Mouse (Mus musculus) cerebellum, adult 2 months (tissue): ENCODE data around the gene Grb2.

ENCODE experiments used
- CTCF ChIP-seq: fragments of 200-500 bp; IDR thresholded peaks from 2 replicates; pipeline ENCODE4 v1.5.1; 2011; ENCODE audit warnings: low read depth, mild to moderate bottlenecking, control low read depth, low read length, moderate library complexity, borderline replicate concordance; ENCODE audit not compliant: insufficient read depth
- POLR2A ChIP-seq: fragments of 200-500 bp; IDR thresholded peaks from 2 replicates; pipeline ENCODE4 v1.6.1; 2011; ENCODE audit warnings: low read length, control low read depth, borderline replicate concordance; ENCODE audit not compliant: insufficient read depth

GRCm38 (mm10) chr11:115674235-115674865, 34.0 kb downstream of the Grb2 start:
- TF ChIP-seq CTCF (no peak), POLR2A (no peak)
